Mouse (Mus musculus) MEL-GATA-1-ER (cell line): ENCODE results near the gene Ovol2.
"Not testable (repeated sequence)": the region's sequence is repeated elsewhere in the genome, so short reads cannot be mapped to it uniquely, and the experiment has no call there.

Experiments used
- DNase-seq: peaks from one replicate; pipeline ENCODE4 v3.0.0-alpha.2; 2012; ENCODE audit warnings: low read depth; ENCODE audit errors: extremely low read depth

Gene Ovol2

DNA sequence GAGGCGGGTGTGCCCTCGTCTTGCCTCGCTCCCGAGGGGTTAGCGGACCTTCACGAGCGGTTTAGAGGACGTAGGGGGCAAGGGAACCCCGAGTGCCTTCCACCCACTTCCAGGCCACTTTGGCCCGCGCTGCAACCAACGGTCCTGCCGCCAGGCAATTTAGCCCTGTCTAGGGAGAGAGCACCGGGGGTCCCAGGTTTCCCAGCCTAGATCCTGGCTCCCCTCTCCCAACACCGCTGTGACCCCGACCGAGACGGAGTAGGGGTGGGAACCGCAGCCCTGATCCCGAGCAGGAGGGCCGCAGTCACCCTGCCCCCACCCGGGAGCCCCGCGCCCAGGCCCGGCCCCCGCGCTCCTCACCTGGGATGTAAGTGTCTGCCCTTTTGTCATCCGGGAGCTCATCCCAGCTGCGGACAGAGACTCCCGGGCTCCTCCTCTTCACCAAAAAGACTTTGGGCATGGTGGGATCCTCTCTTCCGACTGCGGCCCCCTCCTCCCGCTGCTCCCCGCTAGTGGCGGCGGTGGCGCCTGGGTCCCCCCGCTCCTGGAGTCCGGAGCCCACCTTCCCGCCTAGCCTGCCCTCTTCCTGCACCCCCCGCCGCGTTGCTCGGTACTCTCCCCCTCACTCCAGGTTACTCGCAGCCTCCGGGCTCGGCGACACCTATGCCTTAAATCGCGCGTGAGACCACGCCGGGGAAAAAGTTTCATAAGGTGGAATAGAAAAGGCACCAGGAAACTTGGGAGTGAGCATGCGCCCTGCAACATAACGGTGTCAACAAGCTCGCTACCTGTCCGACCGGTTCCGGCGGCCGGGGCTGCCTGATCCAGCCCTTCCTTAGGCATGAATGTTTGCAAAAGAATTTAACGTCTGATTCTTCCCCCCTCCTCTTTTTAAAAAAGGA lies at the start of gene Ovol2:
Ovol2 (minus strand) TSS at position 746 of the 902 bp plus-strand sequence.
- DNase-seq, result no peak

DNA sequence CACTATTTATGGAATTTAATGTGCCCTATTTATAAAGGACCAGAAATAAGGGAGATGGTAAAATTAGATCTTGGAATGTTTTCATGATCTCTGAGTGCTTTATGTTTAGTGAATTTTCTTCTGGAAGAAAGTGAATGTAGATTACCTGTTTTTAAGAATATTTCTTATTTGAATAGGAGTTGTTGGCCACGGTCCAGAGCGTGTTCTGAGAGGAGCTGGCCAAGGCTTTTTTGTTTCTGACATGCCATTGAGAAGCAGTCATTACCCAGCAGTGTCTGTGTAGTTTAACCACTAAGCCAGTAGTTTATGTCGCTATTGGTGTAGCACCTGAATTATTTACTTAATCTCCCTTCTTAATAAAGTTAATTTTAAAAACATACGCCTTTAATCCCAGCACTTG lies 49.8 kb upstream of the Ovol2 start:
- DNase-seq, result no peak

- no peak for DNase-seq
Observed at GRCm38 (mm10) chr2:144381293-144381692, 49.3 kb upstream of the Ovol2 start.

DNA sequence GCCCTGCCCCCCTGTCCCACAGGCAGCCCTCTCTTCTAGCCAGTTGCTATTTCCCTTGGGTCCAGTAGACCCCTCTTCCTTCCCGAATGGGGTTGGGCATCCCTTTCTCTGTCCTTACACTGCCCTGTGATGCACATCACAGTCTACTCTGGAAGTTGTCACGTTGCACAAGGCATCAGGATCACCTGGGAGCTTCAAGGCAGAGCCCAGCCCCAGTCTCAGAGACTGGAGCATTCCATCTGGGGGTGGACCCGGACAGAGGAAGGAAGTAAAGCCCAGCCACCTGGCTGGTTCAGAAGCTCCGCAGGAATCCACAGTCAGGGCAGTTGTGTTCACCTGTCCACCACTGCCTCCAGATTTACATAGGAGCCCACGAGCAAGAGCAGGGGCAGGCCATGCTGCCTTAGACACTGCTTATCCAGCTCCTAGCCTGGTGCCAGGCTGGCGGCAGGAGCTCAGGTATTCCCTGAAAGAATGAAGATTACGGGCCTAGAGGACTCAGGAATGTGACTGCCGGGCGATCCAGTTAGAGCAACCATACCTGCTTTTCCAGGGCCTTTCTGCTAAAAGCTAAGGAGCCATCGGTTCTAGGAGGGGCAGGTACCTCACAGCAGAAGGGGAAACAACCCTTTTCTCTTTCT lies 43.2 kb upstream of the Ovol2 start:
- no peak for DNase-seq

DNA sequence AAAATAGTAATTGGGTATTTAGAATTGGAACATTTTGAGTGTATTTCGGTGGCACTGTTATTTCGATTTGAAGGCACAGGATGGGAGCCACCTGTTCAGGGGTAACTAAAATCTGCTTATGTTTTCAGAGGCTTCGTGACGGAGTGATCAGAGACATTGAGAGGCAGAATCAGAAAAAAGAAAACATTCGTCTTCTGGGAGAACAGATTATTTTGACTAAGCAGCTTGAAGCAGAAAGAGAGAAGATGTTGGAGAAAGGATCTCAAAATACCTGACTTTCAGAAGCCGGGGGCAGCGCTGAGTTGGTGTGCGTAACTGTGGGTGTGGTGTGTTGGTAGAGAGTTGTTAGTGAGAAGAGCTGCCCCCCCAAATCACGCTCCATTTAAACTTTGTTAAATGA lies 41.1 kb upstream of the Ovol2 start:
- DNase-seq, result no peak

DNA sequence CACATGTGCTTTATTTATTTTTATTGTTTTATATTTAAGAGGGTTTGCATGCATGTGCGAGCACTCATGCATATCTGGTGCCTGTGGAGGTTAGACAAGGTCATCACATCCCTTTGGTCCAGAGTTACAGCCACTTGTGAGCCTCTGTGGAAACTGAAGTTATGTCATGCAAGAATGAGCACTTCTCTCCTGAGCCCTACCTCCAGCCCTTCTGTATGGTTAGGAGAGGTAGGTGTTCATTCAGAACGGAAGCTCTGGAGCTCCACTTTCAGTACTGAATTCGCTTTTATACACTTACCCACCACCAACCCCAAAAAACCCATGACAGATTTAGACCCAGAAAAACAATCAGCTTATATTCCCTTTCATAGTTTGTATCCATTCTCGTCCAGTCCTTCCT lies 39.6 kb upstream of the Ovol2 start:
- no peak for DNase-seq

GRCm38 (mm10) chr2:144369511-144369910 lies 37.6 kb upstream of the Ovol2 start:
- DNase-seq, result peak; percentile 32

- DNase-seq, result peak; percentile 33
Observed at GRCm38 (mm10) chr2:144369020-144369421, 37.1 kb upstream of the Ovol2 start.

- DNase-seq, result peak; percentile 92
Observed at GRCm38 (mm10) chr2:144368400-144369019, 36.6 kb upstream of the Ovol2 start, which contains the start of the genes Kat14 and Pet117. Gene Kat14 (plus strand): TSS chr2:144368983. Gene Pet117 (plus strand): TSS chr2:144368996.

DNA sequence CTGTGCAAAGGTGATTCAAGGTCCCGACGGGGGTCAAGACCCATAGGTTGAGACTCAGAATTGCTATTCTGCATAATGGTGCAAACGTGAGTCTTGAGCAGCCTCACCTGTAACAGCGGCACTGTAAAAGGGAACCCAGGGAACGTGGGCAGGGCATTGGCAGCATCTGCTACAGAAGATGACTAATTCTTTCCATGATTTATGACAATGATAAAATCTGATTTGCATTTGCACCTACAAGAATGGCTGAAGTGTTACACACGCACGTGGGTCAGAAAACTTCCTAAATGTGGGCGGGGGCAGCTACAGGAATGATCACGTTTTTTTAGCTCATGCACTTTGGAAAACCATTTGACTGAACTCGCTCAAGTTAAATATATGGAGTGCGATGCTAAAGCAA lies 20.9 kb upstream of the Ovol2 start:
- no peak for DNase-seq

GRCm38 (mm10) chr2:144348525-144348924 lies 16.6 kb upstream of the Ovol2 start:
- peak; percentile 30 for DNase-seq

- DNase-seq, result no peak
Observed at GRCm38 (mm10) chr2:144343158-144343557, 11.2 kb upstream of the Ovol2 start.

GRCm38 (mm10) chr2:144338149-144338548 lies 6.2 kb upstream of the Ovol2 start:
- not testable (repeated sequence) for DNase-seq

GRCm38 (mm10) chr2:144337701-144338100 lies 5.8 kb upstream of the Ovol2 start:
- DNase-seq, result no peak

DNA sequence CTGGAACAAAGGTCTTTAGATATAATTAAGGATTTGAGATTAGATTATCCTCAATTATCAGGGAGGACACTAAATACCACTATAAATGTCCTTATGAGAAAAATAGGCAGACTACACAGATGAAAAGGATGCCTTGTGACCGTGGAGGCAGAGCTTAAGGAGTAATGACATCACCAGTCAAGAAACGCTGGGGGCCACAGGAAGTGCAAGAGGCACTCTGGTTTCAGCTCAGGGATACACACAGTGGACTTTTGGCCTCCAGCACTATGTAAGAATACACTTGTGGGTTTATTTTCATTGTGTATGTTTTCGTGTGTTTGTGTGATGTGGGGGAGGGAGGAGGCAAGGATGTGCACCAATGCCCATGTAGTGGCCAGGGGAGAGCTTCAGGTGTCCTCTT lies 5.3 kb upstream of the Ovol2 start:
- no peak for DNase-seq

DNA sequence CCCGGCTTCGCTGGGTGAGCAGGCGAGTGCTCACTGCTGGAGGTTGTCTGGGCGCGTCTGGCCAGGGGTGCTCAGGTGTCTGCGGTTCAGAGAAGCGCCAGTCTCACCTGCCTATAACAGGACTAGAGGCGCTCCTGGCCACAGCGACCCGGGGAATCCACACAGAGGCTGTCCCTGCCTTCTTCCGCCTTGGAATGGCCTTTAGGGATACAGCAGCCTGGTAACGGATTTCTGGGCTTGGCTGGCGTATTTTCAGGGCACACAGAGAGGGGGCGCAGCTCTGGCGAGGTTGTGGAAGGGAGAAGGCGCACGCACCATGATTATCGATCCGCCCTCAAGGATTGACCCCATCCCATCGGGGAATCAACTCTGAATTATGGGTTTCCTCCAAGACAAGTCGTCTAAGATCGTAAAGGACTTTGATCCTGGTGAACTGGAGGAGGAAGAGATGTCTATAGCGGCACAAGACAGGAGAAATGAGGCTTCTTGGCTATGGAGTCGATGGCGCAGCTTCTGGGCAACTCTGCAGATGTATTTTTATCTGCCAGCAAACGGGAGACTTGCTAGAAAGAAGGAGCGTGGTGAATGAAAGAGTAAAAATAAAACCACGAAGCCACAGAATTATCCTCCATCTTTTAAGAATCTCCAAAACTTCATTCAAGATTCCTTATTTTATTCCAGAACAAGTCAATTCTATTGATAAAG lies 1.3 kb upstream of the Ovol2 start:
- DNase-seq, result no peak

GRCm38 (mm10) chr2:144332486-144332885 lies 540 bp upstream of the Ovol2 start:
- DNase-seq, result no peak

DNA sequence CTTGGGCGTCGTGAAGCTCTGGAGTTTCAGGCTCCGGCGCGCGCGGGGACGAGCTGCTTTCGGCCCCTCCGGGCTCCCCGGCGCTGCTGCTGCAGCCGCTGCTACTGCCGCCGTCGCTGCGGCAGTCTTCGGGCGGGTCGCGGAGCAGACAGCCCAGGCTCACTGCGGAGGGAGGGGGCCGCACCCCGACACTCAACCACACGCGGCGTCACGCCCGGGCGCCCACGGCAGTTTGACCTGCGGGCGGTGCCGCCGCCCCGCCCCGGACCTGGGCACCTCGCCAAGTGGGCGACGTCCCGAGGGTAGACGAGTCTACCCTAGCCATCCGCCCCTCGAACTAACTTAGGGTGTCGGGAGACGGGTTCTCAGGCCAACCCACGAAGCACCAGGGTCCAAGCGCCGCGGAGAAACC lies 980 bp downstream of the Ovol2 start:
- no peak for DNase-seq

DNA sequence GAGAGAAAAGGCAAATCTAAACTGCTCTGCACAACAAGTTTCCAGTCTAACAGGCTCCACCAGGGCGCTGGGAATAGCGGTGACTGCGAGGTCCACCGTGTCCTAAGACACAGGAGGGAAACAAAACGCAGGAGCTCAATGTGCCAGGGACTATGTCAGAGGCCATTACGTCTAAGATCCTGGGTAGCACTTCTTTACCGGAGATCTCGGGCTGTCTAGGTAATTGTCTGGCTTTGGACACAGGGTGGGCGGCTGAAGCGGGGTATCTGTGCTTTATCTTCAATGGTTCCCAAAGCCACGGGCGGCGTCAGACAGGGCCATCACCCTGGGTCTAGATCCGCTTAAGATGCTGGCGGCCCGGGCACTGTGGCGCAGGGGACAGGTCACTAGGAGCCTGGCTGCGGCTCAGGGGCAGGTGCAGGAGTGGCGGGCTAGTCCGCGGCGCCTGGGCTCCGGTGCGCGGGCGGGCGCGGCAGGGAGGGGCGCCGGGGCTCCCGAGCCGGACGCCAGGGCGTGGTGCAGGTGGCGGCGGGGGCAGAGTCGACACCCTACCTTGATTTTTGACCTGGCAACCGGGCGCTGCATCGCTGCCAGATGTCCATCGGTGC lies 1.5 kb downstream of the Ovol2 start:
- no peak for DNase-seq

DNA sequence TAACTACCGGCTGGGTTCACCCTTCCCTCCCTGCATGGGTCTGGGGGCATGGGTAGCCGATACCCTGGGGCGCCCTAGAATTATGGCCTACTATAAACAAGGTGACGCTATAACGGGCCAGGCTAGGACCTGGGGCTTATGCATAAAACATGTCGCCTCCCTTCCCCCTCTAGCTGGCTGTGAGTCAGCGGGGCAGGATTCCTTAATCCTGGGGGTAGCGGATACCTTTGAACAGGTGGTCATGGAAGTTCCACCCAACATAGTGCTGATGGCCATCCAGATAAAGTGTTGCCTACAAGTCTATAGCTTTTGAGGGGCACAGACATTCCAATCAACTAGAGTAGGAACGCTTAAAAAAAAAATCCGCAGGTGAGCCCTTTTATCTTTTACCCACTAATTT lies 2.0 kb downstream of the Ovol2 start:
- no peak for DNase-seq

GRCm38 (mm10) chr2:144329451-144329850 lies 2.5 kb downstream of the Ovol2 start:
- DNase-seq, result no peak
